Mouse (Mus musculus) C2C12 (cell line): Measurements from ENCODE around the gene Gse1.

Source experiments
- CEBPB ChIP-seq: IDR thresholded peaks from one replicate; pipeline ENCODE4 v1.6.1; 2011; ENCODE audit warnings: low read depth, mild to moderate bottlenecking, control low read depth, moderate library complexity
- CTCF ChIP-seq: IDR thresholded peaks from one replicate; pipeline ENCODE4 v1.5.1; 2011; ENCODE audit not compliant: control insufficient read depth, insufficient read depth, insufficient read length
- MAX ChIP-seq: IDR thresholded peaks from one replicate; pipeline ENCODE4 v1.6.1; 2011; ENCODE audit warnings: mild to moderate bottlenecking, control low read depth
- MYOG ChIP-seq: IDR thresholded peaks from one replicate; pipeline ENCODE4 v1.6.1; 2011; ENCODE audit not compliant: control insufficient read depth, insufficient read length; ENCODE audit errors: extremely low read depth
- USF1 ChIP-seq: IDR thresholded peaks from one replicate; pipeline ENCODE4 v1.6.1; 2011; ENCODE audit warnings: low read depth, mild to moderate bottlenecking, control low read depth, moderate library complexity

GRCm38 (mm10) chr8:120599504-120599903 is 371.2 kb downstream of the Gse1 start:
- peak; percentile 57 for TF ChIP-seq CTCF
- TF ChIP-seq USF1 = no peak
- no peak for TF ChIP-seq CEBPB
- TF ChIP-seq MYOG = no peak
- no peak for TF ChIP-seq MAX
